Mouse (Mus musculus): ENCODE results near the gene Gm34653.
"Not testable (repeated sequence)": the region's sequence is repeated elsewhere in the genome, so short reads cannot be mapped to it uniquely, and the experiment has no call there.

The Gm34653 gene

GRCm38 (mm10) chr2:34832766-34833457, at the start of gene Gm34653:
TSS of gene Gm34653 (plus strand) at chr2:34833007.
- not testable (repeated sequence) for DNase-seq (ENCODE audit: low spot score)

GRCm38 (mm10) chr2:34783064-34784020, 49.5 kb upstream of the Gm34653 start:
- DNase-seq (ENCODE audit: low spot score): no peak

GRCm38 (mm10) chr2:34784085-34784484, 48.7 kb upstream of the Gm34653 start:
- DNase-seq (ENCODE audit: low spot score): no peak

GRCm38 (mm10) chr2:34790282-34790681, 42.5 kb upstream of the Gm34653 start:
- DNase-seq (ENCODE audit: low spot score): no peak

- not testable (repeated sequence) for DNase-seq (ENCODE audit: low spot score)
Observed at GRCm38 (mm10) chr2:34792543-34792942, 40.3 kb upstream of the Gm34653 start.

GRCm38 (mm10) chr2:34794511-34794910, 38.3 kb upstream of the Gm34653 start:
- DNase-seq (ENCODE audit: low spot score): no peak

GRCm38 (mm10) chr2:34795426-34795825, 37.4 kb upstream of the Gm34653 start:
- DNase-seq (ENCODE audit: low spot score): no peak

- DNase-seq (ENCODE audit: low spot score): peak; percentile 69
Observed at GRCm38 (mm10) chr2:34799357-34800256, 33.2 kb upstream of the Gm34653 start, which contains the start of gene Rabepk. TSS of gene Rabepk (minus strand) at chr2:34799912.

- no peak for DNase-seq (ENCODE audit: low spot score)
Observed at GRCm38 (mm10) chr2:34800371-34800770, 32.4 kb upstream of the Gm34653 start.

GRCm38 (mm10) chr2:34801516-34802482, 31.0 kb upstream of the Gm34653 start:
- peak; percentile 92 for DNase-seq (ENCODE audit: low spot score)

- DNase-seq (ENCODE audit: low spot score): not testable (repeated sequence)
Observed at GRCm38 (mm10) chr2:34802565-34803245, 30.1 kb upstream of the Gm34653 start.

GRCm38 (mm10) chr2:34803746-34804145, 29.1 kb upstream of the Gm34653 start:
- no peak for DNase-seq (ENCODE audit: low spot score)

- no peak for DNase-seq (ENCODE audit: low spot score)
Observed at GRCm38 (mm10) chr2:34804172-34804571, 28.6 kb upstream of the Gm34653 start.

GRCm38 (mm10) chr2:34804815-34805214, 28.0 kb upstream of the Gm34653 start:
- no peak for DNase-seq (ENCODE audit: low spot score)

- DNase-seq (ENCODE audit: low spot score): no peak
Observed at GRCm38 (mm10) chr2:34805364-34805950, 27.4 kb upstream of the Gm34653 start.

GRCm38 (mm10) chr2:34808057-34808456, 24.8 kb upstream of the Gm34653 start:
- DNase-seq (ENCODE audit: low spot score): no peak

- DNase-seq (ENCODE audit: low spot score): no peak
Observed at GRCm38 (mm10) chr2:34809568-34809967, 23.2 kb upstream of the Gm34653 start.

- DNase-seq (ENCODE audit: low spot score): no peak
Observed at GRCm38 (mm10) chr2:34810775-34811174, 22.0 kb upstream of the Gm34653 start.

GRCm38 (mm10) chr2:34812706-34813105, 20.1 kb upstream of the Gm34653 start:
- no peak for DNase-seq (ENCODE audit: low spot score)

GRCm38 (mm10) chr2:34815893-34816292, 16.9 kb upstream of the Gm34653 start:
- DNase-seq (ENCODE audit: low spot score): not testable (repeated sequence)

Data from ovary, postnatal 14 days (tissue).